Mouse (Mus musculus) midbrain, embryonic 16.5 days (tissue): ENCODE measurements around the gene Asb13. TPM values are rescaled to one million over a fixed set of nuclear protein-coding genes. Genes with fewer than 3 reads are reported as not detected.
A peak's percentile ranks its signal among the peaks of the same experiment; 100 is the strongest.

Experiments used
- ATAC-seq: fragments of 200-750 bp; cut with Nextera tagmentation; 2 replicates; pipeline ENCODE4 v1.8.0; 2017; ENCODE audit warnings: moderate TSS enrichment
- H3K27ac ChIP-seq: fragments of 300-500 bp; sonication (generic); 2 replicates; pipeline ENCODE4 v1.5.1; 2014; ENCODE audit warnings: mild to moderate bottlenecking, low read length, mixed read lengths
- H3K27me3 ChIP-seq: fragments of 300-500 bp; sonication (generic); 2 replicates; pipeline ENCODE4 v1.6.1; 2014; ENCODE audit warnings: low read depth, low read length, mixed read lengths; ENCODE audit not compliant: control insufficient read depth, insufficient read depth
- H3K36me3 ChIP-seq: fragments of 300-500 bp; sonication (generic); 2 replicates; pipeline ENCODE4 v1.6.1; 2014; ENCODE audit warnings: mild to moderate bottlenecking, low read length, moderate library complexity, mixed read lengths; ENCODE audit not compliant: control insufficient read depth, insufficient read depth
- H3K4me1 ChIP-seq: fragments of 300-500 bp; sonication (generic); 2 replicates; pipeline ENCODE4 v1.6.1; 2014; ENCODE audit warnings: mild to moderate bottlenecking, low read length, mixed read lengths; ENCODE audit not compliant: control insufficient read depth, insufficient read depth
- H3K4me2 ChIP-seq: fragments of 300-500 bp; sonication (generic); 2 replicates; pipeline ENCODE4 v1.6.1; 2014; ENCODE audit warnings: mild to moderate bottlenecking, low read length, mixed read lengths
- H3K4me3 ChIP-seq: fragments of 300-500 bp; sonication (generic); 2 replicates; pipeline ENCODE4 v1.5.1; 2014; ENCODE audit warnings: low read depth, mild to moderate bottlenecking, low read length, moderate library complexity, mixed read lengths
- H3K9ac ChIP-seq: fragments of 300-500 bp; sonication (generic); 2 replicates; pipeline ENCODE4 v1.6.1; 2014; ENCODE audit warnings: low read depth, low read length, mixed read lengths
- H3K9me3 ChIP-seq: fragments of 300-500 bp; sonication (generic); replicated peaks from 2 replicates; pipeline ENCODE4 v1.6.1; 2014; ENCODE audit warnings: mild to moderate bottlenecking, low read length, mixed read lengths; ENCODE audit not compliant: control insufficient read depth, poor library complexity, severe bottlenecking
- WGBS: fragments of 180-500 bp; shearing (Covaris S2); extraction: QIAGEN DNeasy Blood & Tissue Kit; methylation state at CpG from one replicate; pipeline ENCODE4 v1.1.7; 2014; 5-methylcytosine and 5-hydroxymethylcytosine counted together
- polyA plus RNA-seq: library from polyadenylated mRNA; unstranded; fragments of >200 nt; fragmentation: Nextera tagmentation; extraction: Ambion mirVana; gene quantifications from 2 replicates; pipeline ENCODE4 v1.2.1, GENCODE M21; 2015

Asb13 gene
- polyA plus RNA-seq, result 16.9 and 21.0 TPM in 2 replicates

DNA sequence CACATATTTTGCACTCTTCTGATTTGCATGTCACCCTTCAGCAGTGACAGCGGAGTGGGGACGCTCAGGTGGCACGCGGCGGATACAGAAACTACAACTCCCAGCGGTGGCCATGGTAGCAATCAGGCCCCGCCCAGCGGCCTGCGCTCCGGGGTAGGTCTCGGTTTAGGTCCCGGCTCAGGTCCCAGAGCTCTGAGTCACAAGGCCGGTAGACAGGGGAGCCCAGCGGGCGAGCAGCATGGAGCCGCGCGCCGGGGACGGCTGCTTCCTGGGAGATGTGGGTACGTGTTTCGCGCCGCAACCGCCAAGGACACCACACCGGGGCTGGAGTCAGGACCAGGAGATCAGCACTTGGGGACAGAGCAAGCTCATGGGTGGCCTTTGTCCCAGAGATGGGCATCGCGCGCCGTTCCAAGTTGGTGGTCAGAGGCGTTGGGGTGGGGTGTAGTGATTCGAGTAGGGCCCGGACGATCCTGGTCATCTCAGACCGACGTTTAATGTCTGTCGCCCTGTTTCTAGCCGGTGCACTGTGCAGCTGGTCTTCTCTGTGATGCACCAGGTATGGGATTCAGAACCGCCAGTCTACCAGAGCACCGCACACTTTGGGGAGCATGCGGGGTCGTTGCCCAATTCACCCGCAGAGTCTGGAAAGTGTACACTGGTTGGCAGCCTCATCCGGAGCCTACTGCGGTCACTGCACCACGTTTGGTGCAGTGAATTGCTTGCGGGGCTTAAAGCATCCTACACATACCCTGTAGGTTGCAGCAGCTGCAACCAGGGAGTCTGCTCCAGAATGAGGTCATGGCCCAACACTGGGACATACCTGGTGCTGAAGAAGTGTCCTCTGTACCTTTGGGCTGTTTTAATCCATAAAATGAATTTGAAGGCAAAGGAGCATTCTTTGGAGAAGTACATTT is at the start of gene Asb13:
Asb13 (plus strand) TSS at position 138 of the 917 bp plus-strand sequence.
- H3K9me3 ChIP-seq, result no peaks in the 10 kb centered on the region
- H3K36me3 ChIP-seq, result no peaks in the 10 kb centered on the region
- WGBS, result under 1% methylated on average over 47 of the region's 47 CpGs
- H3K27me3 ChIP-seq, result no peaks in the 10 kb centered on the region
- H3K9ac ChIP-seq, result peak within 1 kb of the TSS; percentile 91
- peak within 1 kb of the TSS; percentile 77 for H3K4me3 ChIP-seq
- peak within 1 kb of the TSS; percentile 69 for H3K27ac ChIP-seq
- peak within 1 kb of the TSS; percentile 68 for H3K4me2 ChIP-seq
- peak; percentile 97 for ATAC-seq
- H3K4me1 ChIP-seq, result no peaks in the 10 kb centered on the region

GRCm38 (mm10) chr13:3590789-3591188 is 43.0 kb upstream of the Asb13 start:
- H3K27ac ChIP-seq, result no peak overlapping the region
- H3K36me3 ChIP-seq, result peaks cover 21% of the 10 kb centered on the region
- WGBS, result 88% methylated on average over 3 of the region's 3 CpGs
- no peak overlapping the region for H3K4me3 ChIP-seq
- ATAC-seq, result no peak
- no peaks in the 10 kb centered on the region for H3K9me3 ChIP-seq
- H3K9ac ChIP-seq, result no peak overlapping the region
- no peaks in the 10 kb centered on the region for H3K27me3 ChIP-seq
- no peaks in the 10 kb centered on the region for H3K4me1 ChIP-seq
- no peak overlapping the region for H3K4me2 ChIP-seq

GRCm38 (mm10) chr13:3594311-3594710 is 39.5 kb upstream of the Asb13 start:
- H3K9ac ChIP-seq, result no peak overlapping the region
- H3K4me1 ChIP-seq, result no peaks in the 10 kb centered on the region
- no peak overlapping the region for H3K27ac ChIP-seq
- no peak overlapping the region for H3K4me2 ChIP-seq
- no peaks in the 10 kb centered on the region for H3K9me3 ChIP-seq
- 96% methylated on average over 1 of the region's 1 CpGs for WGBS
- no peaks in the 10 kb centered on the region for H3K27me3 ChIP-seq
- no peak for ATAC-seq
- no peak overlapping the region for H3K4me3 ChIP-seq
- H3K36me3 ChIP-seq, result peaks cover 22% of the 10 kb centered on the region

DNA sequence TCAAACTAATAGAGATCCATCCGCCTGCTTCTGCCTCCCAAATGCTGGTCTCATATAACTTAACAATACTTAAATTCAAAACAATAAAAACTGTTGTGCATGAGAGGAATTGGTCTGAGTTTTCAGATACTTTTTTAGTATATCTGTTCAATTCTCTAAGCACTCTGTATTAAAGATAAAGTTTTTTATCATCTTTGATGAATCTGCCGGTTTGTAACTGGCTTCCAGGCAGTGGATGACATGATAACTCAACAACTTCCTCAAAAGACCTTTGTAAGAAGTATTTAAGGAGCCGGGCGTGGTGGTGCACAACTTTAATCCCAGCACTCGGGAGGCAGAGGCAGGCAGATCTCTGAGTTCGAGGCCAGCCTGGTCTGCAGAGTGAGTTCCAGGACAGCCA is 37.6 kb upstream of the Asb13 start:
- Histone ChIP-seq H3K36me3 (peaks cover 14% of the 10 kb centered on the region), H3K9ac (no peak overlapping the region), H3K27me3 (no peaks in the 10 kb centered on the region), H3K4me1 (no peaks in the 10 kb centered on the region), H3K4me2 (no peak overlapping the region), H3K9me3 (no peaks in the 10 kb centered on the region), H3K27ac (no peak overlapping the region), H3K4me3 (no peak overlapping the region)
- 93% methylated on average over 6 of the region's 6 CpGs for WGBS
- no peak for ATAC-seq

DNA sequence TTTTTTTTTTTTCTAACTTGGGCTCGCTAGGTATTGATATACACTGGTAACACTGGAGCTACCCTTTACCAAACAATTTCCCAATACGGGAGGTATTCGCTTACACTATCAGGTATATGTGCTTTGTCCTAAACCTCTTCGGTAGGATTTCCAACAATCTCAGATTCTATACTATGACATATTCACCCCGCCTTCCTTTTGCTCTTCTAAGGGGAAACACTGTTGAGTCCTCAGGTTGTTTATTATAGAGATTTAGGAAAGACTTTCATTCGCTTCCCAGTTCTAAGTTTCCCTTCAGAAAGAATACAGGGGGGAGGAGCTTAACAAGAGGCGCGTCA is 24.1 kb upstream of the Asb13 start:
- Histone ChIP-seq H3K27ac (peak overlapping the region; percentile 89; the same call in 1 of the 2 replicates), H3K9me3 (no peaks in the 10 kb centered on the region), H3K27me3 (peaks cover 6% of the 10 kb centered on the region; the same call in 1 of the 2 replicates), H3K4me3 (peak overlapping the region; percentile 99), H3K4me1 (peaks cover 10% of the 10 kb centered on the region), H3K9ac (peak overlapping the region; percentile 81), H3K4me2 (peak overlapping the region; percentile 88), H3K36me3 (no peaks in the 10 kb centered on the region)
- ATAC-seq, result no peak
- 26% methylated on average over 8 of the region's 8 CpGs for WGBS

- Histone ChIP-seq H3K4me1 (peaks cover 10% of the 10 kb centered on the region), H3K27ac (peak overlapping the region; percentile 89), H3K4me2 (peak overlapping the region; percentile 88), H3K36me3 (no peaks in the 10 kb centered on the region), H3K4me3 (peak overlapping the region; percentile 99), H3K9ac (peak overlapping the region; percentile 81), H3K9me3 (no peaks in the 10 kb centered on the region), H3K27me3 (peaks cover 6% of the 10 kb centered on the region; the same call in 1 of the 2 replicates)
- under 1% methylated on average over 36 of the region's 50 CpGs for WGBS
- ATAC-seq, result peak; percentile 60
Observed at GRCm38 (mm10) chr13:3610118-3610794, 23.6 kb upstream of the Asb13 start.

DNA sequence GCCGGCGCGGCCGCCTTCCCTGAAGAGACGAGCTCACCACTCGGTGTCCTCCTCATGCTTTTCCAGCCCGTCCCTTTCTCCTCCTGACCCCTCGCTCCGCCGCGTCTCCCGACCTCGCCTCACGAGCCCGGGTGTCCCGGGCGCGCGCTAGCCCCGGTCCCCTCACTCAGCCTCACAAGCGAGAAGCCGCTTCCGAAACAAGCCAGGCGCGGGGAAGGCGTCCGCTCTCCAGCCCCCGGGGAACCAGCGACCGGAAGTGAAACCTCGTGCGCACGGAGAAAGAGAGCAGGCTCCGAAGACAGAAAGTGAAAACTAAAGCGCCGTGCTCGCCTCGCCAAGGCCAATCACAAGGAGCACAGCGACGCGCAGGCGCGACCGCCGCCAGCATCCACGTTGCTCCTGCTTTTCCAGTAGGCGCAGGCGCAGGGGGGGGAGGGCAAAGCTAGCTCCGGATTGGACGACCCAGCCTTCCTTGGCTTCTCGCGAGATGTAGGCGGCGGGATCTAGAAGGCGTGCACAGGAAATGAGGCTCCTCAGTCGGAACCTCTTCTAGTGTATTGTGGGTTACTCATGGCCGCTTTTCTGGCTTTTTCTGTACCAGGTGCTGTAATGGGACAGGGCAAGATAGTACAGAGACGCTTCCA is 22.9 kb upstream of the Asb13 start, which contains the start of gene Fam208b:
Fam208b (minus strand) TSS at position 314 of the 644 bp plus-strand sequence.
- Histone ChIP-seq H3K4me2 (peak within 1 kb of the TSS; percentile 88), H3K9me3 (no peaks in the 10 kb centered on the region), H3K27ac (peak within 1 kb of the TSS; percentile 89), H3K9ac (peak within 1 kb of the TSS; percentile 81), H3K4me3 (peak within 1 kb of the TSS; percentile 99), H3K27me3 (peaks cover 6% of the 10 kb centered on the region; the same call in 1 of the 2 replicates), H3K36me3 (no peaks in the 10 kb centered on the region), H3K4me1 (peaks cover 10% of the 10 kb centered on the region)
- peak; percentile 99 for ATAC-seq
- WGBS, result under 1% methylated on average over 58 of the region's 58 CpGs

- H3K4me3 ChIP-seq, result no peak overlapping the region
- H3K4me1 ChIP-seq, result no peaks in the 10 kb centered on the region
- H3K4me2 ChIP-seq, result no peak overlapping the region
- H3K27ac ChIP-seq, result no peak overlapping the region
- no peaks in the 10 kb centered on the region; the same call in 1 of the 2 replicates for H3K27me3 ChIP-seq
- H3K9me3 ChIP-seq, result no peaks in the 10 kb centered on the region
- no peak for ATAC-seq
- H3K36me3 ChIP-seq, result no peaks in the 10 kb centered on the region
- H3K9ac ChIP-seq, result no peak overlapping the region
- 71% methylated on average over 3 of the region's 3 CpGs for WGBS
Observed at GRCm38 (mm10) chr13:3627139-3627538, 6.7 kb upstream of the Asb13 start.
